Mouse (Mus musculus) midbrain, embryonic 15.5 days (tissue): ENCODE data around the gene Dhcr24. TPM values are rescaled to one million over a fixed set of nuclear protein-coding genes. Genes with fewer than 3 reads are reported as not detected.

Experiments
- ATAC-seq: fragments of 200-750 bp; cut with Nextera tagmentation; replicated peaks from 2 replicates; pipeline ENCODE4 v1.8.0; 2017; ENCODE audit warnings: moderate TSS enrichment
- H3K27ac ChIP-seq: fragments of 300-500 bp; sonication (generic); 2 replicates; pipeline ENCODE4 v1.5.1; 2015; ENCODE audit warnings: mild to moderate bottlenecking, inconsistent platforms
- H3K27me3 ChIP-seq: fragments of 300-500 bp; sonication (generic); replicated peaks from 2 replicates; pipeline ENCODE4 v1.6.1; 2015; ENCODE audit warnings: inconsistent platforms
- H3K36me3 ChIP-seq: fragments of 300-500 bp; sonication (generic); replicated peaks from 2 replicates; pipeline ENCODE4 v1.6.1; 2015; ENCODE audit warnings: inconsistent platforms
- H3K4me1 ChIP-seq: fragments of 300-500 bp; sonication (generic); 2 replicates; pipeline ENCODE4 v1.6.1; 2015; ENCODE audit warnings: inconsistent platforms
- H3K4me2 ChIP-seq: fragments of 300-500 bp; sonication (generic); 2 replicates; pipeline ENCODE4 v1.6.1; 2015; ENCODE audit warnings: inconsistent platforms, mild to moderate bottlenecking, moderate library complexity
- H3K4me3 ChIP-seq: fragments of 300-500 bp; sonication (generic); 2 replicates; pipeline ENCODE4 v1.5.1; 2015; ENCODE audit warnings: mild to moderate bottlenecking, inconsistent platforms
- H3K9ac ChIP-seq: fragments of 300-500 bp; sonication (generic); 2 replicates; pipeline ENCODE4 v1.6.1; 2015; ENCODE audit warnings: mild to moderate bottlenecking, inconsistent platforms
- H3K9me3 ChIP-seq: fragments of 300-500 bp; sonication (generic); 2 replicates; pipeline ENCODE4 v1.6.1; 2016; ENCODE audit warnings: inconsistent platforms
- WGBS: fragments of 180-500 bp; shearing (Covaris S2); methylation state at CpG from one replicate; pipeline ENCODE4 v1.1.7; 2015; ENCODE audit warnings: mixed read lengths; 5-methylcytosine and 5-hydroxymethylcytosine counted together
- polyA plus RNA-seq: library from polyadenylated mRNA; unstranded; fragments of >200 nt; fragmentation: Nextera tagmentation; extraction: Ambion mirVana; gene quantifications from 2 replicates; pipeline ENCODE4 v1.2.1, GENCODE M21; 2015

Dhcr24 gene
- polyA plus RNA-seq, 1 experiment from 2014 or later: 6.0 TPM

DNA sequence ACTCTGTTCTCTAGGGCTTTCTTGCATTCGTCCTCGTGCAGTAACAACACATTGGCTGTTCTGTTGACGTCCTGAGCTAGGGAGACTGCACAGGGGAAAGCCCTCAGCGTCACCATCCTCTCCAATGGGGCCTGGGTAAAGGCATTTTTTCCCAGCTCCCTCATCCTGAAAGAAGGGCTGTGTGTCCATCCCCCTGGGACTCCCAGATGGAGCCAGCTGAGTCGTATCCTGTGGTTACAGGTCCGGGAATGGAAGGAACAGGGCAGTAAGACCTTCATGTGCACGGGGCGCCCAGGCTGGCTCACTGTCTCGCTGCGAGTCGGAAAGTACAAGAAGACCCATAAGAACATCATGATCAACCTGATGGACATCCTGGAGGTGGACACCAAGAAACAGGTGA, 3.3 kb downstream of the Dhcr24 start:
- WGBS: 87% methylated on average over 11 of the region's 11 CpGs
- peaks cover 18% of the 10 kb centered on the region for H3K36me3 ChIP-seq
- no peak overlapping the region for H3K9ac ChIP-seq
- H3K4me1 ChIP-seq: peaks cover 50% of the 10 kb centered on the region
- H3K27me3 ChIP-seq: no peaks in the 10 kb centered on the region
- ATAC-seq: no peak
- H3K4me3 ChIP-seq: peak overlapping the region; percentile 94; the same call in 1 of the 2 replicates
- peak overlapping the region; percentile 84 for H3K4me2 ChIP-seq
- no peak overlapping the region for H3K27ac ChIP-seq
- no peaks in the 10 kb centered on the region for H3K9me3 ChIP-seq

DNA sequence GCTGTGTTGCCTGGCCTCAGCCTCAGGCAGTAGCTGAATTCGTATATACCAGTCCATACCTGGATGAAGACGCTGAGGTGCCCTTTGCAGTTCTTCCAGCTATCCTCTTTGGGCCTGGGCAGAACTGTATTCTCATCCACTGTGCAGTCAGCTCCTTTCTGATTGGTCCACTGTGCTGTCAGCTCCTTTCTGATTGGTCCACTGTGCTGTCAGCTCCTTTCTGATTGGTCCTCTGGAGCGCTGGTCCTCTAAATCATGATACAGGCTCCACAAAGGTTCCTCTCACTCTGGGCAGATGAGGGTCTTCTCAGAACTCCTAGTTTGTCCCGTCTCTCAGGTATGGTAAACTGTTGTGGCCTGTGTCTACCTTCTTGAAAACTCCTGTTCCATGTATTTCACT, 8.8 kb downstream of the Dhcr24 start:
- Histone ChIP-seq H3K27me3 (no peaks in the 10 kb centered on the region), H3K9me3 (no peaks in the 10 kb centered on the region), H3K9ac (no peak overlapping the region), H3K4me3 (no peak overlapping the region), H3K4me2 (no peak overlapping the region), H3K27ac (no peak overlapping the region), H3K4me1 (peaks cover 8% of the 10 kb centered on the region; the same call in 1 of the 2 replicates), H3K36me3 (peaks cover 47% of the 10 kb centered on the region)
- no peak for ATAC-seq
- 94% methylated on average over 4 of the region's 4 CpGs for WGBS

DNA sequence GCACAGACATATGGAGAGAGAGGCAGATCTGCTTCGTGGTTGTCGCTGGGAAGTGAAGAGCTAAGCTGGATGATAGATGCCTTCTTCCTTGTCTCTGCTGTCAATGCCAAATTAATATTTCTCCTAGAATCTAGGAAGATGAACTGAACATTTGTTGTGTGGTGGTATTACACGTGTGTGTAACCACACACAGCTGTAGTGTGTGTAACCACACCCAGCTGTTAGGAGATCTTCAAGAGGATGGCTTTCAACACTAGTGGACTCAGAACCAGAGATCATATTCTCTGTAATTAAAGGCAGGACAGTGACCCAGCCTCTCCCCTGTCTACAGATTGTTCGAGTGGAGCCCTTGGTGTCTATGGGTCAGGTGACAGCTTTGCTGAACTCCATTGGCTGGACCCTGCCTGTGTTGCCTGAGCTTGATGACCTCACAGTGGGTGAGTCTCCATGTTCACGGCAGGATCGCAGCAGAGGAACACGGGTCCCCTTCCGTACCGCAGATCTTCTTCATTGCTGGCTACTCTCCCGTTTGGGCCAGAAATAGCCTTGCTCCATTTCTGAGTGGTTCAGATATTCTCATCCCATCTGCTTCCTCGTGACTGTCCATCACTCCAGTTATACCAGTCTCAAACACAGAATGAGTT, 10.4 kb downstream of the Dhcr24 start:
- H3K9ac ChIP-seq: no peak overlapping the region
- H3K4me1 ChIP-seq: 0 out of 2 replicates have a peak, but pooled peaks cover 4% of the 10 kb centered on the region
- 91% methylated on average over 11 of the region's 11 CpGs for WGBS
- no peak for ATAC-seq
- H3K27me3 ChIP-seq: no peaks in the 10 kb centered on the region
- peaks cover 53% of the 10 kb centered on the region for H3K36me3 ChIP-seq
- no peak overlapping the region for H3K4me2 ChIP-seq
- H3K4me3 ChIP-seq: no peak overlapping the region
- no peaks in the 10 kb centered on the region for H3K9me3 ChIP-seq
- no peak overlapping the region for H3K27ac ChIP-seq

DNA sequence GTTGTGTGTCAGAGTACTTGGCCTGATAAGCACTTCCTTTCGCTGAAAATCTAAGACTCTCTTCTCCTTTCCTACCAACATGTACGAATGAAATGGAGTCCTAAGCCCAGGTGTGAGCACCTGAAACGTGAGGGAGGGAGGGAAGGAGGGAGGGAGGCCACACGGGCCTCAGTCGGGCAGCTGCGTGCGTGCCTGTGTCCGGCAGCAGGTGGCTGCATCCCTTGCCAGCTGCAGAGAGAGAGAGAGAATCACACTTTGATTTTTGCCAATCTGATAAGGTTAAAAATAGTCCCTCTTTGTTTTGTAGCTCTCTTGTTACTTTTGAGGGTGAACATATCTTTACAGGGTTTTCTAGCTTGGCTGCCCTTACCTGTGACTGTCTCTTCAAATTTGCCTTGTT, 14.2 kb downstream of the Dhcr24 start:
- Histone ChIP-seq H3K9ac (no peak overlapping the region), H3K27me3 (no peaks in the 10 kb centered on the region), H3K4me2 (no peak overlapping the region), H3K9me3 (no peaks in the 10 kb centered on the region), H3K27ac (no peak overlapping the region), H3K36me3 (peaks cover 55% of the 10 kb centered on the region), H3K4me1 (no peaks in the 10 kb centered on the region), H3K4me3 (no peak overlapping the region)
- 90% methylated on average over 8 of the region's 8 CpGs for WGBS
- ATAC-seq: no peak

DNA sequence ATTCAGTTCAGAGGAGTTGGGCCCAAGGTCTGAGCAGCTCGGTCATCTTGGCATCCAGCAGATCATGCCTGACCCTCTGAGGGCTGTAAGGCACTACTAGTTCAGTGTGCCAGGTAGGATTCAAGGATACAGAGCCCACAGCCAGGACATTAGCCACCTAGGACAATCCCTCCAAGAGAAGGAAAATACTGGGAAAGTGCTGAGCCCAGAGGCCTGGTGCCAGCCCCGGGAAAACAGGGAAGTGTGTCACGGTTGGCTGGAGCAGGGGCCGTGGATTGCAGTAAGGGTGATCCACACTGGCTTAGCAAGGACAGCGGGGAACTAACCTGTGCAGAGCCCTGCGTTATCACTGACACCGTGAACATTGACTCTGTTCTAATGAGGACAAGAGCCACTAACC, 16.7 kb downstream of the Dhcr24 start:
- H3K9ac ChIP-seq: no peak overlapping the region
- peaks cover 49% of the 10 kb centered on the region for H3K36me3 ChIP-seq
- H3K27me3 ChIP-seq: no peaks in the 10 kb centered on the region
- WGBS: 56% methylated on average over 7 of the region's 7 CpGs
- H3K27ac ChIP-seq: no peak overlapping the region
- no peak overlapping the region for H3K4me3 ChIP-seq
- no peak overlapping the region for H3K4me2 ChIP-seq
- ATAC-seq: no peak
- no peaks in the 10 kb centered on the region for H3K9me3 ChIP-seq
- no peaks in the 10 kb centered on the region for H3K4me1 ChIP-seq

DNA sequence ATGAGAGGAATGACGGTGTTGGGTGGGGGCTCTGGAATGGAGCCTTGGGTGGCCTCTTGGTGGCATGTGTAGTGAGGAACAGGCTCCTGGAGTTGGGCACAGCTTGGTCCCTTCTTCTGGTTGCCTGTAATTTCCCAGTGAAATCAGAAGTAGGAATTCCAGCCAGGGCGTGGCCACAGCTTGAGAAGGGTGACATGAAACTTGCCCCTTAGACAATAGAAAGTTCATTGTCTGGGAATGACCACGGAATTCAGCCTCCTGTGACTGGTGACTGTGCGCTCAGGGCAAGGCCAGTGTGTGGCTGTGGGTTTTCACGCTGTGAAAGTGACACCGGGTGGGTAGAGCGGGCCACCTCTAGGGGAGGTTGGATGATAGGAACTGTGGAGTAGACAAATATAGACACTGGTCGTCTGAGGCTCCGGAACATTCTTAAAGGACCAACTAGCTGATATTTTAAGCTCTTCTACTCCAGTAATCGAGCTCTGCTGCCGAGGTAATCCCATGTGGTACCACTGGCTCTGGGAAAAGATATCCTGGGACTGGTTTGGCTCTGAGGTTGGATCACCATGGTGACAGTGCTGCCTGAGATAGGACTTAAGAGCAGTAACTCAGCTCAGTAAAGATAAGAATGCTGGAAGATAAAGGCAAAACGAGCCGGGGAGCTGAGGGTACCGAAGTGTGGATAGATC, 20.5 kb downstream of the Dhcr24 start:
- H3K4me1 ChIP-seq: no peaks in the 10 kb centered on the region
- H3K9me3 ChIP-seq: no peaks in the 10 kb centered on the region
- no peak overlapping the region for H3K9ac ChIP-seq
- no peak overlapping the region for H3K4me3 ChIP-seq
- no peaks in the 10 kb centered on the region for H3K27me3 ChIP-seq
- 86% methylated on average over 14 of the region's 14 CpGs for WGBS
- H3K27ac ChIP-seq: no peak overlapping the region
- H3K4me2 ChIP-seq: no peak overlapping the region
- no peak for ATAC-seq
- H3K36me3 ChIP-seq: peaks cover 35% of the 10 kb centered on the region

DNA sequence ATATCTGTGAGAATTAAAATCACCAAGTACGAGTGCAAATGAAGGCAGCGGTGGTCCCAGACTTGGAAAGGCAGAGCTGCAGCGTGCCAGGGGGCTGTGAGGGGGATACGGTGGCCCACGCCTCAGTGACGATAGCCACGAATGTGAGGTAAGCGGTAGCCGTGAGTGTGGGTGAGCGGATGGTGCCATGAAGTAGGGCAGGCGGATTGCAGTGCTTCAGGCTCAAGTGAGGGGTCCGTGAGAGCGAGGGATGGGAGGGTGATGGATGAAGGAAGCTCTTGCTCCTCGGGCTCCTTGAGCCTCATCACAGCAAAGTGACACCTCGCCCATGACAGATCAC, 21.0 kb downstream of the Dhcr24 start:
- no peak for ATAC-seq
- Histone ChIP-seq H3K27ac (no peak overlapping the region), H3K27me3 (no peaks in the 10 kb centered on the region), H3K4me2 (no peak overlapping the region), H3K36me3 (peaks cover 40% of the 10 kb centered on the region), H3K4me1 (no peaks in the 10 kb centered on the region), H3K9ac (no peak overlapping the region), H3K9me3 (no peaks in the 10 kb centered on the region), H3K4me3 (no peak overlapping the region)
- WGBS: 88% methylated on average over 15 of the region's 15 CpGs

DNA sequence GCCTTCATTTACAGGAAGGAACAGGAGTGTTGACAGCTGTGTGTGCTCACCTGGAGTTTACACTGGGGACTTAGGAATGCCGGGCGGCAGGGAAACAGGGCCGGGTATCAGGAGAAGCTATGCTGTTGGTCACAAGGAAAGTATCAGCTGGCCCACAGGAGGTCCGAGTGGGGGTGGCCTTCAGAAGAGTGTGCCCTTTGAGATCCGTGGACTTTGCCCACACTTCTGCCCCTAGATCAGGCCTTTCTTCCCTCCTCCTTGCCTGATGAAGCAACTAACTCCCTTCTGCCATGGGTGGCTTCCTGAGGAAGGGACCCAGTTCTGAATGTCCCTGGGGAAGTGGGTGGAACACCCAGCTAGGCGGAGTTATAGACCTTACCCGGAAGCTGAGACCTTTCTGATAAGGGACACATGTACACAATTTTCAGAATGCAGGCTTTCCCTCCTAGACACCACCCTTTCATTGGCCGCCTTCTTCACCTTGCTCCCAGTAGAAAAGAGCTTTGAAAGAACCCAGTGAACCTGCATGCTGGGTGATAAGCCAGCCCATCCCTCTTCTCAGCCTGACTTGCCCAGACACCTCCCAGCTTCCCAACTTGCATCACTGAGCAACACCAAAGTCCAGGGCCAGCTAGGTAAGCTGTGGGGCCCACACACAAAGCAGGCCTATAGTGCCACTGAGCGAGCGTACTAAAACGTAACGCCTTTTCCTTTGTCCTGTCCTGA, 21.8 kb downstream of the Dhcr24 start:
- Histone ChIP-seq H3K9ac (no peak overlapping the region), H3K27me3 (no peaks in the 10 kb centered on the region), H3K27ac (no peak overlapping the region), H3K4me2 (no peak overlapping the region), H3K9me3 (no peaks in the 10 kb centered on the region), H3K4me1 (no peaks in the 10 kb centered on the region), H3K36me3 (peaks cover 43% of the 10 kb centered on the region), H3K4me3 (no peak overlapping the region)
- 88% methylated on average over 12 of the region's 12 CpGs for WGBS
- no peak for ATAC-seq

DNA sequence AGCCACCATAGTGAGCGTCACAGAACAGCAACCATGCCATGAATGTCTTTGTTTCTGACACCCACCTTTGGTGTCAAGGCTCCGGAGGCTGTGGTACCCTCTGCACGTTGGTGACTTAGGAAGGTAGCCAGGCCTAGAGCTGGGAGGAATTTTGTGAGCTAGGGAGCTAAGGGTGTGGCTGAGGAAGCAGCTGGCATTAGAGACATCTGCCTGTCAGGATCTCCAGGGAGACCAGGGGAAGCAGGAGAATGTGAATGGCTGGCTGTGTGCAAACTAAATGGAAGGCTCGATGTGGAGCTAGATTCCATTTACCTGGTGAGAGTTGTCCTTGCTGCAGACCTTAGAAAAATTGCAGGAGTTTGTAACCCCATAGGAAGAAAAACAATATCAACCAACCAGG, 23.8 kb downstream of the Dhcr24 start:
- WGBS: 89% methylated on average over 4 of the region's 4 CpGs
- Histone ChIP-seq H3K9me3 (no peaks in the 10 kb centered on the region), H3K36me3 (peaks cover 35% of the 10 kb centered on the region), H3K4me3 (no peak overlapping the region), H3K4me1 (no peaks in the 10 kb centered on the region), H3K27me3 (no peaks in the 10 kb centered on the region), H3K4me2 (no peak overlapping the region), H3K9ac (no peak overlapping the region), H3K27ac (no peak overlapping the region)
- ATAC-seq: no peak

DNA sequence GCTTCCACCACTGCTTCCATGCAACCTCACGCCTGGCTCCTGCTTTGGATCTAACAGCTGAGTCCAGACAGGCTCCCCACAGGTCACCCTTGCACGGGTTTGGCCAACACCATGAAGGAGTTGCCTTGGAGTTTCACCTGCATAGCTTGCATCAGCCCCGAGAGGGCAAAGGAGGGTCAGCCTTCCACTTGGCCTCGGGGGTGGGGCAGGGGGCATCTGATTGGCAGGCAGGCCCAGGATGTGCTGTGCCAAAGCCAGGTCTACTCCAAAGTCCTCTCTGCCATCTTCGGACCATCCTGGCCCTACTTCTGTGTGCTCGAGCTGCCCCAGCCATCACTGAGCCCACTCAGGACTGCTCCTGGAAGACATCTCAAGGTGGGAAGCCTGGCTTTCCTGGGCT, 26.2 kb downstream of the Dhcr24 start:
- H3K4me3 ChIP-seq: no peak overlapping the region
- H3K36me3 ChIP-seq: peaks cover 29% of the 10 kb centered on the region
- H3K27ac ChIP-seq: no peak overlapping the region
- H3K4me1 ChIP-seq: no peaks in the 10 kb centered on the region
- H3K9ac ChIP-seq: no peak overlapping the region
- no peaks in the 10 kb centered on the region for H3K27me3 ChIP-seq
- WGBS: 95% methylated on average over 6 of the region's 6 CpGs
- no peak overlapping the region for H3K4me2 ChIP-seq
- no peaks in the 10 kb centered on the region for H3K9me3 ChIP-seq
- ATAC-seq: no peak

DNA sequence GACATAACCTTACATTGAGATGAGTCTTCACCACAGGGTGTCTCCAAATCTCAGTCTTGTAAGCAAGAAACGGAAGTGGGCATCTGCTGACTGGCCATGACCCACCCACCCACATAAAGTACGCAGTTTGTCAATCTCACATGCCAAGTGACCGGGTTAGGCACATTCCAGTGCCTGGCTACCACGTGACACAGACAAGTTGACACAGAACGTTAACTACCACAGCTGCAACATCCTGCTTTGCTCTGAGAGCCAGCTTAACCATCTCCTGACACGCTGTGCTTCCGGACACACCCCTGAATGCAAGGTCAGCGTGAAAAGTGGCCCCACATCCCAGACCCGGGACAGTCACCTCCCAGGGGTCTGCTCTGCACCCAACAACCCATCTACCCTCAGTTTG, 29.3 kb downstream of the Dhcr24 start:
- no peak overlapping the region for H3K4me2 ChIP-seq
- WGBS: 87% methylated on average over 9 of the region's 9 CpGs
- no peaks in the 10 kb centered on the region for H3K4me1 ChIP-seq
- peaks cover 22% of the 10 kb centered on the region for H3K36me3 ChIP-seq
- H3K9ac ChIP-seq: no peak overlapping the region
- H3K27ac ChIP-seq: no peak overlapping the region
- H3K27me3 ChIP-seq: no peaks in the 10 kb centered on the region
- ATAC-seq: no peak
- no peak overlapping the region for H3K4me3 ChIP-seq
- H3K9me3 ChIP-seq: no peaks in the 10 kb centered on the region

DNA sequence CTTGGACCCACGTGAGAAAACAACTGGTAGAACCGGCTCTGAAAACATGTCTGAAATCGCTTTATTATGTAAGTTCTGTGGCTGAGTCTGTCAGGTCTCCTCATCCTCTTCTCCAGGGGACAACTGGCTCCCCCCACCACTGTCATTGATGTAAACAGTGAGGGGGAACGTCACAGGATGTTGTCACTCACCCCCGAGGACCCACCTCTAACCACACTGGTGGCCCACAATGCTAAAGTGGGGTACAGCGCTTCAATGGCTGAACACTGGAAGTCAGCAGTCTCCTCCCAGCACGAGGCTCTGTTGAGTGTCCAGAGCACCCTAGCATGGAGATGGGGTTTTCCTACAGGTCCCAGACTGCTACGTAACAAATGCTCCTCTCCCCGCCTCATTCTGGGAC, 30.0 kb downstream of the Dhcr24 start:
- 89% methylated on average over 9 of the region's 9 CpGs for WGBS
- peaks cover 17% of the 10 kb centered on the region for H3K36me3 ChIP-seq

More for the DNA sequence above, 30.0 kb downstream of the Dhcr24 start:
- Histone ChIP-seq H3K4me1 (no peaks in the 10 kb centered on the region), H3K27me3 (no peaks in the 10 kb centered on the region), H3K4me2 (no peak overlapping the region), H3K9ac (no peak overlapping the region), H3K27ac (no peak overlapping the region), H3K9me3 (no peaks in the 10 kb centered on the region), H3K4me3 (no peak overlapping the region)
- ATAC-seq: no peak
